Mouse (Mus musculus) G1E (cell line): ENCODE data around the gene Zfand6.

Source experiments
- CTCF ChIP-seq: IDR thresholded peaks from 2 replicates; pipeline ENCODE4 v1.5.1; 2012; ENCODE audit warnings: low read depth, low read length, inconsistent platforms, mixed read lengths
- GATA1 ChIP-seq: IDR thresholded peaks from 2 replicates; pipeline ENCODE4 v1.6.1; 2012; ENCODE audit warnings: borderline replicate concordance, low read length, inconsistent platforms, mixed read lengths
- POLR2AphosphoS5 ChIP-seq: IDR thresholded peaks from 2 replicates; pipeline ENCODE4 v1.6.1; 2012; ENCODE audit warnings: low read depth, low read length, inconsistent platforms; ENCODE audit not compliant: insufficient replicate concordance
- TAL1 ChIP-seq: conservative IDR thresholded peaks from 2 replicates; pipeline ENCODE4 v1.6.1; 2012; ENCODE audit warnings: low read depth, low read length, inconsistent platforms, mixed read lengths

DNA sequence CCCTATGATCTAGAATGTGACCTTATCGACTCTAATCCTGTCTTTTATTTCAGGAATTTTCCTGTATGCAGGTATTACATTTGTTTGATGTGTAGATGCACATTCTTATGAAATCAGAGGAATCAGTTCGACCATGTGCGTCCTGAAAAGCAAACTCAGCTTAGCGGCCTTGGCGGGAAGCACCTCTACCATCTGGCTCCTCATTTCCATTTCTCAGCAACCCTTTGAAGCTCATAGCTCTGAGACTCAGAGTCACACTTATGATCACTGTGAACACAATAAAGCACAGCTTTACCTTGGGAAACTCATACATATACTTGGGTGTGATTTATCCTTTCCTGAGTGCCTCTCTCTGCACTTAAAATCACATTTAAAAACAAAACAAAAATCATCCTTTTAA is 21.8 kb downstream of the Zfand6 start:
- TF ChIP-seq CTCF (no peak), POLR2AphosphoS5 (no peak), GATA1 (no peak), TAL1 (no peak)
